Mouse (Mus musculus) subcutaneous adipose tissue, adult 2 months (tissue): ENCODE data around the gene Rab27a. TPM values are rescaled to one million over a fixed set of nuclear protein-coding genes. Genes with fewer than 3 reads are reported as not detected.

ENCODE experiments used
- polyA plus RNA-seq: library from polyadenylated mRNA; depleted of rRNA; stranded (reverse); fragments of >200 nt; gene quantifications from 2 replicates; pipeline ENCODE4 v1.2.3, GENCODE M21; 2012; ENCODE audit warnings: low replicate concordance; rRNA removed

The Rab27a gene
- 2.6 and 7.6 TPM in 2 replicates for polyA plus RNA-seq

GRCm38 (mm10) chr9:73044146-73045079, at the start of gene Rab27a:
Gene Rab27a, plus strand, starts transcription at chr9:73044854.

DNA sequence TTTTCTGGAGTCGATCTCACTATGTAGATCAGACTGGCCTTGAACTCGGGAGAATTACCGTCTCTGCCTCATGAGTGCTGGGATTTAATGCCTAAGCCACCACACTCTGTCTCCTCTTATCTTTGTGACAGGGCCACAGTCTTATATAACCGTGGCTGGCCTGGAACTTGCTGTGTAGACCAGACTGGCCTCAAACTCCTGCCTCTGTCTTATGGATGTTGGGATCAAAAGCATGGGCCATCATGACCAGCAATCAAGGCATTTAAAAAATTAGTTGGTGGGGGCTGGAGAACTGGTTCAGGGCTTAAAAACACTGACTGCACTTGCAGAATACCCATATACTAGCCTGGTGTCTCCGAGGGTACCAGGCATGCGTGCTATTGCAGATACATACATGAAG, 4.6 kb upstream of the Rab27a start, which contains the start of gene Pigb:
Gene Pigb, minus strand, starts transcription at position 299 of the 400 bp plus-strand sequence.

DNA sequence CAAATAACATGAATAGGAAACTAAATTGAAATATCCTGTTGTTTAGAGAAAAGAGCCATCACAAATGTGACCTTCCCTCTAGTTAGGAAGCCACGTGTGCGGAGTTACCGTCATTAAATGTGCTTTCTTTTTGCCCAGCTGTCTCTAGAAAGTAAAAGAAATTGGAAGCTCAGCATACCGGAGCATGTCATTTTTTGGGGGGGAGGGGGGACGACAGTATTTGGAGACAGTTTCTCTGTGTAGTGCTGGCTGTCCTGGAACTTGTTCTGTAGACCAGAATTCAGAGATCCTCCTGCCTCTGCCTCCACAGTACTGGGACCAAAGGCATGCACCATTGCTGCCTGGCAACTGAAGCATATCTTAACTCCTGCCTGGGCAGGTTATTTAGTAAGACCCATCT, 56.9 kb downstream of the Rab27a start, which contains the start of gene Khdc3:
Gene Khdc3, plus strand, starts transcription at position 301 of the 400 bp plus-strand sequence.

DNA sequence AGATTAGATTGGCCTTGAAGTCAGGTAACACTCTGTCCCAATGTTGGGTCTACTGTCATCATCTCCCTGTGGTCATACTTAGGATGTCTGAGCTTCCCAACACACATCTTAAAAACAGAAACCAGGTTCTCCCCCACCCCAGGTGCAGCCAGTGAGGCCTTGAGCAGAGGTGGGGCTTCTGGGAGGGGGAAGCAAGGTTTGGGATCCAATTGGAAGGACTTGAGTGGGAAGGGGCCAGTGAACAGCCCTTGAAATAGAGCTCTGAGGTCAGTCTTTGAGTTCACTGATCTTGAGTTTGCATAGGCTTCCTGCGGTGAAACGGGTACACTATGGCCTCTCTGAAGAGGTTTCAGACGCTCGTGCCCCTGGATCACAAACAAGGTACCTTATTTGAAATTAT, 57.5 kb downstream of the Rab27a start, which contains the start of gene Gm20509:
Gene Gm20509, plus strand, starts transcription at position 290 of the 400 bp plus-strand sequence.

GRCm38 (mm10) chr9:73112919-73113906, 68.6 kb downstream of the Rab27a start, which contains the start of gene Rsl24d1:
Gene Rsl24d1, plus strand, starts transcription at chr9:73113426.

Other genes starting within 250 kb of the Rab27a start
- gene Prtg, start 238.0 kb upstream of the Rab27a start, polyA plus RNA-seq, result 0.29 and 1.6 TPM in 2 replicates
- 1.3 and 4.2 TPM in 2 replicates for gene Pygo1, start 119.2 kb upstream of the Rab27a start, polyA plus RNA-seq
- gene Dyx1c1, start 86.1 kb upstream of the Rab27a start, polyA plus RNA-seq, result 0.73 and 0.84 TPM in 2 replicates
- not detected in 2 replicates for gene Gm44503, start 86.0 kb upstream of the Rab27a start, polyA plus RNA-seq
- 16.5 and 18.8 TPM in 2 replicates for gene Ccpg1os, start 59.5 kb upstream of the Rab27a start, polyA plus RNA-seq
- 14.0 and 14.2 TPM in 2 replicates for gene Ccpg1, start 59.4 kb upstream of the Rab27a start, polyA plus RNA-seq
- 9.0 and 16.6 TPM in 2 replicates for gene Pigb, start 4.5 kb upstream of the Rab27a start, polyA plus RNA-seq
- gene Khdc3, start 57.0 kb downstream of the Rab27a start, polyA plus RNA-seq, result 0.09 and 0.12 TPM in 2 replicates
- not detected in 2 replicates for gene Gm20509, start 57.6 kb downstream of the Rab27a start, polyA plus RNA-seq
- 20.1 and 27.4 TPM in 2 replicates for gene Rsl24d1, start 68.6 kb downstream of the Rab27a start, polyA plus RNA-seq